Comparison of ENCODE assay signal across 8 mouse cellular contexts in the genomic region with DNA sequence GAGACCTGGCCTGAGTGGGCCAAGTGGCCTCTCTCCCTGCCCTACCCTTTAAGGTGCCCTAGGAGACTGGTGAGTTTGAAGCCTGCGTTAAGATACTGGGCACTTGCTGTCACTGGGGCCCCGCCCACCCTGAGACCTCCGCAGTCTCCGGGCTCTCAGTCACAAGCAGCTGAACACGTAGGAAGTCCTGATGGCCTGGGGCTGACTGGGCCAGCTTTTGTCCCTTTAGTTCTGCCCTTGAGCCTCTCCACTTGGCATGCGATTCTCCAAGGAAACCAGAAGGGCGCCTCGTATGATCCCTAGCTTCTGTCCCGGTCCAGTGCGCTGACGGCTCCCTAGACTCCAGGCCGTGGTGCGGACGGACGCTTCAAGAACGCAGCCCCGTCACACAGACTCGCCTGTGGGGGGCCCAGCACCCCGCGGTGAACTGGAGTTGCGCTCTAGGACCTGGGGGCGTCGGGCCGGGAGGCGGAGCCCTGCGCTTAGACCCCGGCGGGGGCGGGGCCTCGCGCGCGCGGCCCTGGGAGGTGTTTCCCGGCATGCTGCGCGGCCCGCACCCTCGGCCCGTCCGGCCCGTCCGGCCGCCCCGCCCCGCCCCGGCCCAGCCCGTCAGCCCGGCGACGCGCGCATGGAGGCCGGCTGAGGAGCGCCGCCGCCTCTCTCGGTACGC. TPM values are rescaled to one million over a fixed set of nuclear protein-coding genes. Genes with fewer than 3 reads are reported as not detected.
DNase-seq lines count a peak whose midpoint lies in the region; ATAC-seq and TF ChIP-seq lines count a peak whose summit lies in the region.

No protein-coding gene starts in this region.

- peak overlapping the region; percentile 96 for H3K4me3 ChIP-seq in gastrocnemius, adult 2 months
- H3K4me3 ChIP-seq in hindbrain, postnatal 0 days (ENCODE audit: low read length): peak overlapping the region; percentile 81

- peak; percentile 27; the same call in 1 of the 2 replicates for TF ChIP-seq CTCF in gastrocnemius, adult 2 months (IDR thresholded peaks at IDR 0.05)
- TF ChIP-seq CTCF in hindbrain, postnatal 0 days (IDR thresholded peaks at IDR 0.05; ENCODE audit: low read depth): peak; percentile 34; the same call in 1 of the 2 replicates

- intact Hi-C loops in gastrocnemius, adult 2 months (cut with DNase I): loop anchor here (5.0 kb wide), 2 partner anchors 137 to 253 kb away; a partner anchor contains a TSS
- intact Hi-C loops in left cerebral cortex, postnatal 10 days (cut with DNase I): loop anchor here (5.0 kb wide), 1 partner anchor 253 kb away; no protein-coding TSS in a partner anchor

- no peaks in the 10 kb centered on the region for H3K36me3 ChIP-seq in hindbrain, postnatal 0 days (ENCODE audit: insufficient read depth, low read length)

- H3K9me3 ChIP-seq in hindbrain, postnatal 0 days (ENCODE audit: low read length): no peaks in the 10 kb centered on the region

- ATAC-seq in common myeloid progenitor, adult 5-6 weeks (replicated peaks; ENCODE audit: low read depth, poor library complexity, severe bottlenecking): peak; percentile 62
- ATAC-seq in hindbrain, postnatal 0 days: peak; percentile 93
- peak; percentile 58 for ATAC-seq in megakaryocyte progenitor cell, adult 5-6 weeks (replicated peaks; ENCODE audit: poor library complexity)

- H3K4me2 ChIP-seq in hindbrain, postnatal 0 days (ENCODE audit: low read depth, low read length): peak overlapping the region; percentile 89

- H3K9ac ChIP-seq in hindbrain, postnatal 0 days (replicated peaks; ENCODE audit: low read length): peak overlapping the region; percentile 91

- WGBS in hindbrain, postnatal 0 days: 0% methylated on average over 40 of the region's 59 CpGs

- no peaks in the 10 kb centered on the region for H3K27me3 ChIP-seq in hindbrain, postnatal 0 days (ENCODE audit: insufficient read depth, low read length)

- H3K4me1 ChIP-seq in hindbrain, postnatal 0 days (ENCODE audit: insufficient read depth, low read length): peaks cover 23% of the 10 kb centered on the region

- H3K27ac ChIP-seq in gastrocnemius, adult 2 months: peak overlapping the region; percentile 94
- H3K27ac ChIP-seq in hindbrain, postnatal 0 days: peak overlapping the region; percentile 88

- DNase-seq in adipocyte (ENCODE audit: low spot score): peak; percentile 78
- peak; percentile 95 for DNase-seq in gastrocnemius, adult 2 months
- DNase-seq in hindbrain, postnatal 0 days (ENCODE audit: low spot score): peak; percentile 96
- peak; percentile 69 to 94 for DNase-seq in left cerebral cortex, postnatal 10 days (ENCODE audit: extremely low spot score in 1 of 2, low spot score in 2 of 2)
- peak; percentile 90 to 91 for DNase-seq in right cerebral cortex, postnatal 10 days (ENCODE audit: low spot score in 2 of 2)
- peak; percentile 87 for DNase-seq in urinary bladder, postnatal 14 days (ENCODE audit: low spot score)

RNA-seq across cellular contexts. Expression of a gene that starts 0.7 kb away (rescaled TPM):
- total RNA-seq in common myeloid progenitor, adult 5-6 weeks (2017): 16.5 and 20.5 TPM in 2 replicates
- 10 to 100 TPM; 28.5 to 33.6 TPM for total RNA-seq in gastrocnemius, adult 2 months (2021)
- total RNA-seq in hindbrain, postnatal 0 days (2014; rRNA removed): 39.1 and 47.8 TPM in 2 replicates
- polyA plus RNA-seq in hindbrain, postnatal 0 days (2015; fragmentation: Nextera tagmentation; extraction: Ambion mirVana): 26.1 and 26.2 TPM in 2 replicates
- total RNA-seq in left cerebral cortex, postnatal 10 days (2021): 10 to 100 TPM; 17.5 TPM
- total RNA-seq in megakaryocyte progenitor cell, adult 5-6 weeks (2015): 27.4 and 29.7 TPM in 2 replicates
- 38.0 and 38.6 TPM in 2 replicates for total RNA-seq in megakaryocyte progenitor cell, adult 5-6 weeks (2017)

RNA-seq across cellular contexts. Expression of a gene that starts 13.3 kb away (rescaled TPM):
- 11.2 and 14.2 TPM in 2 replicates for total RNA-seq in common myeloid progenitor, adult 5-6 weeks (2017)
- total RNA-seq in gastrocnemius, adult 2 months (2021): 10 to 100 TPM; 13.8 to 15.6 TPM
- 50.1 and 54.7 TPM in 2 replicates for total RNA-seq in hindbrain, postnatal 0 days (2014; rRNA removed)
- polyA plus RNA-seq in hindbrain, postnatal 0 days (2015; fragmentation: Nextera tagmentation; extraction: Ambion mirVana): 20.4 and 21.9 TPM in 2 replicates
- 10 to 100 TPM; 19.1 to 20.6 TPM for total RNA-seq in left cerebral cortex, postnatal 10 days (2021)
- 10.1 and 13.4 TPM in 2 replicates for total RNA-seq in megakaryocyte progenitor cell, adult 5-6 weeks (2015)
- 12.2 and 14.4 TPM in 2 replicates for total RNA-seq in megakaryocyte progenitor cell, adult 5-6 weeks (2017)

RNA-seq across cellular contexts. Expression of a gene that starts 16.1 kb away (rescaled TPM):
- 0.37 TPM in 1 of 2 replicates, not detected in the other for total RNA-seq in common myeloid progenitor, adult 5-6 weeks (2017)
- total RNA-seq in gastrocnemius, adult 2 months (2021): not detected
- total RNA-seq in hindbrain, postnatal 0 days (2014; rRNA removed): 17.9 and 26.5 TPM in 2 replicates
- 8.3 and 9.9 TPM in 2 replicates for polyA plus RNA-seq in hindbrain, postnatal 0 days (2015; fragmentation: Nextera tagmentation; extraction: Ambion mirVana)
- 100 to 1,000 TPM; 106 to 111 TPM for total RNA-seq in left cerebral cortex, postnatal 10 days (2021)
- not detected in 2 replicates for total RNA-seq in megakaryocyte progenitor cell, adult 5-6 weeks (2015)
- total RNA-seq in megakaryocyte progenitor cell, adult 5-6 weeks (2017): 0.20 TPM in 1 of 2 replicates, not detected in the other

RNA-seq across cellular contexts. Expression of a gene that starts 47.3 kb away (rescaled TPM):
- total RNA-seq in common myeloid progenitor, adult 5-6 weeks (2017): 14.6 and 21.7 TPM in 2 replicates
- 1 to 10 TPM; 6.8 to 8.4 TPM for total RNA-seq in gastrocnemius, adult 2 months (2021)
- total RNA-seq in hindbrain, postnatal 0 days (2014; rRNA removed): 50.0 and 54.7 TPM in 2 replicates
- polyA plus RNA-seq in hindbrain, postnatal 0 days (2015; fragmentation: Nextera tagmentation; extraction: Ambion mirVana): 10.6 and 11.5 TPM in 2 replicates
- 10 to 100 TPM; 26.3 to 30.3 TPM for total RNA-seq in left cerebral cortex, postnatal 10 days (2021)
- 22.2 and 24.7 TPM in 2 replicates for total RNA-seq in megakaryocyte progenitor cell, adult 5-6 weeks (2015)
- 16.6 and 35.5 TPM in 2 replicates for total RNA-seq in megakaryocyte progenitor cell, adult 5-6 weeks (2017)

RNA-seq across cellular contexts. Expression of a gene that starts 52.9 kb away (rescaled TPM):
- total RNA-seq in common myeloid progenitor, adult 5-6 weeks (2017): 15.7 and 18.0 TPM in 2 replicates
- total RNA-seq in gastrocnemius, adult 2 months (2021): 1 to 10 TPM; 5.9 to 6.4 TPM
- total RNA-seq in hindbrain, postnatal 0 days (2014; rRNA removed): 23.5 and 27.1 TPM in 2 replicates
- 19.0 and 19.8 TPM in 2 replicates for polyA plus RNA-seq in hindbrain, postnatal 0 days (2015; fragmentation: Nextera tagmentation; extraction: Ambion mirVana)
- 10 to 100 TPM; 18.1 to 19.3 TPM for total RNA-seq in left cerebral cortex, postnatal 10 days (2021)
- total RNA-seq in megakaryocyte progenitor cell, adult 5-6 weeks (2015): 4.0 and 5.6 TPM in 2 replicates
- 9.8 and 12.0 TPM in 2 replicates for total RNA-seq in megakaryocyte progenitor cell, adult 5-6 weeks (2017)

Comparison
In these comparisons a context has a peak if more than half of its experiments do, and no peak if none do; other contexts are left out.
1. Peak in every context shown above with its lines: DNase-seq, ATAC-seq, H3K4me3 ChIP-seq and H3K27ac ChIP-seq.
2. RNA of a gene that starts 16.1 kb away (total RNA-seq): 106 to 111 TPM in left cerebral cortex, postnatal 10 days and 17.9 to 26.5 TPM in hindbrain, postnatal 0 days; 0.37 TPM in common myeloid progenitor, adult 5-6 weeks, not detected in gastrocnemius, adult 2 months and 0.20 TPM in megakaryocyte progenitor cell, adult 5-6 weeks; every median in the first group is over 10 times any median in the second.